Mouse (Mus musculus) kidney, embryonic 14.5 days (tissue): ENCODE data around the gene Cutc. TPM values are rescaled to one million over a fixed set of nuclear protein-coding genes. Genes with fewer than 3 reads are reported as not detected.

Experiments used
- ATAC-seq: fragments of 200-750 bp; cut with Nextera tagmentation; 2 replicates; pipeline ENCODE4 v1.8.0; 2017; ENCODE audit warnings: moderate number of reproducible peaks, mild to moderate bottlenecking, moderate TSS enrichment, moderate library complexity; ENCODE audit not compliant: low FRiP score, low TSS enrichment
- H3K27ac ChIP-seq: fragments of 300-500 bp; sonication (generic); 2 replicates; pipeline ENCODE4 v1.5.1; 2014; ENCODE audit warnings: low read depth, mild to moderate bottlenecking, low read length, moderate library complexity, mixed read lengths
- H3K27me3 ChIP-seq: fragments of 300-500 bp; sonication (generic); 2 replicates; pipeline ENCODE4 v1.6.1; 2014; ENCODE audit warnings: mild to moderate bottlenecking, low read length; ENCODE audit not compliant: control insufficient read depth, insufficient read depth
- H3K36me3 ChIP-seq: fragments of 300-500 bp; sonication (generic); 2 replicates; pipeline ENCODE4 v1.6.1; 2014; ENCODE audit warnings: low read length, mixed read lengths; ENCODE audit not compliant: control insufficient read depth, insufficient read depth
- H3K4me1 ChIP-seq: fragments of 300-500 bp; sonication (generic); 2 replicates; pipeline ENCODE4 v1.6.1; 2014; ENCODE audit warnings: low read length, mixed read lengths; ENCODE audit not compliant: control insufficient read depth, insufficient read depth
- H3K4me2 ChIP-seq: fragments of 300-500 bp; sonication (generic); replicated peaks from 2 replicates; pipeline ENCODE4 v1.6.1; 2014; ENCODE audit warnings: low read depth, mild to moderate bottlenecking, low read length
- H3K4me3 ChIP-seq: fragments of 300-500 bp; sonication (generic); 2 replicates; pipeline ENCODE4 v1.5.1; 2014; ENCODE audit warnings: mild to moderate bottlenecking, low read length
- H3K9ac ChIP-seq: fragments of 300-500 bp; sonication (generic); 2 replicates; pipeline ENCODE4 v1.6.1; 2014; ENCODE audit warnings: low read depth, mild to moderate bottlenecking, low read length, moderate library complexity
- H3K9me3 ChIP-seq: fragments of 300-500 bp; sonication (generic); 2 replicates; pipeline ENCODE4 v1.6.1; 2016; ENCODE audit warnings: low read length; ENCODE audit not compliant: control insufficient read depth
- WGBS: fragments of 180-500 bp; shearing (Covaris S2); extraction: QIAGEN DNeasy Blood & Tissue Kit; methylation state at CpG from one replicate; pipeline ENCODE4 v1.1.7; 2014; 5-methylcytosine and 5-hydroxymethylcytosine counted together
- polyA plus RNA-seq: library from polyadenylated mRNA; unstranded; fragments of >200 nt; fragmentation: Nextera tagmentation; extraction: Ambion mirVana; gene quantifications from 2 replicates; pipeline ENCODE4 v1.2.1, GENCODE M21; 2014

Cutc gene
- polyA plus RNA-seq, 1 experiment from 2014 or later = 15.3 TPM

GRCm38 (mm10) chr19:43797216-43797615 lies 44.4 kb downstream of the Cutc start:
- H3K4me1 ChIP-seq = no peaks in the 10 kb centered on the region
- H3K9ac ChIP-seq = no peak overlapping the region
- WGBS = 75% methylated on average over 5 of the region's 5 CpGs
- H3K4me3 ChIP-seq = no peak overlapping the region
- no peak overlapping the region for H3K4me2 ChIP-seq
- no peaks in the 10 kb centered on the region for H3K36me3 ChIP-seq
- no peaks in the 10 kb centered on the region for H3K9me3 ChIP-seq
- no peaks in the 10 kb centered on the region for H3K27me3 ChIP-seq
- ATAC-seq = no peak
- no peak overlapping the region for H3K27ac ChIP-seq

GRCm38 (mm10) chr19:43801427-43802051 lies 48.7 kb downstream of the Cutc start:
- no peak overlapping the region for H3K27ac ChIP-seq
- WGBS = 77% methylated on average over 9 of the region's 9 CpGs
- no peak for ATAC-seq
- H3K27me3 ChIP-seq = no peaks in the 10 kb centered on the region
- no peak overlapping the region for H3K4me2 ChIP-seq
- no peak overlapping the region for H3K4me3 ChIP-seq
- no peak overlapping the region for H3K9ac ChIP-seq
- no peaks in the 10 kb centered on the region for H3K4me1 ChIP-seq
- H3K36me3 ChIP-seq = no peaks in the 10 kb centered on the region
- H3K9me3 ChIP-seq = no peaks in the 10 kb centered on the region

- no peaks in the 10 kb centered on the region for H3K9me3 ChIP-seq
Measured at GRCm38 (mm10) chr19:43803866-43804265, 51.1 kb downstream of the Cutc start.

GRCm38 (mm10) chr19:43809331-43809730 lies 56.5 kb downstream of the Cutc start:
- Histone ChIP-seq H3K27me3 (no peaks in the 10 kb centered on the region), H3K9ac (no peak overlapping the region), H3K36me3 (no peaks in the 10 kb centered on the region), H3K4me1 (no peaks in the 10 kb centered on the region), H3K4me3 (no peak overlapping the region), H3K4me2 (no peak overlapping the region), H3K9me3 (no peaks in the 10 kb centered on the region), H3K27ac (no peak overlapping the region)
- ATAC-seq = no peak
- 26% methylated on average over 4 of the region's 4 CpGs for WGBS

More at GRCm38 (mm10) chr19:43803866-43804265, 51.1 kb downstream of the Cutc start:
- Histone ChIP-seq H3K9ac (no peak overlapping the region), H3K4me3 (no peak overlapping the region), H3K27me3 (no peaks in the 10 kb centered on the region), H3K36me3 (no peaks in the 10 kb centered on the region), H3K27ac (no peak overlapping the region), H3K4me2 (no peak overlapping the region), H3K4me1 (no peaks in the 10 kb centered on the region)
- 78% methylated on average over 10 of the region's 10 CpGs for WGBS
- ATAC-seq = no peak

GRCm38 (mm10) chr19:43811419-43811818 lies 58.6 kb downstream of the Cutc start:
- Histone ChIP-seq H3K4me3 (no peak overlapping the region), H3K27ac (no peak overlapping the region), H3K4me1 (no peaks in the 10 kb centered on the region), H3K9me3 (no peaks in the 10 kb centered on the region), H3K4me2 (no peak overlapping the region), H3K36me3 (no peaks in the 10 kb centered on the region), H3K9ac (no peak overlapping the region), H3K27me3 (no peaks in the 10 kb centered on the region)
- WGBS = 94% methylated on average over 4 of the region's 4 CpGs
- ATAC-seq = no peak

GRCm38 (mm10) chr19:43813315-43813714 lies 60.5 kb downstream of the Cutc start:
- no peaks in the 10 kb centered on the region for H3K36me3 ChIP-seq
- H3K9me3 ChIP-seq = no peaks in the 10 kb centered on the region
- no peaks in the 10 kb centered on the region for H3K4me1 ChIP-seq
- H3K27ac ChIP-seq = no peak overlapping the region
- no peak overlapping the region for H3K9ac ChIP-seq
- H3K4me3 ChIP-seq = no peak overlapping the region
- no peaks in the 10 kb centered on the region for H3K27me3 ChIP-seq
- ATAC-seq = no peak
- no peak overlapping the region for H3K4me2 ChIP-seq
- 90% methylated on average over 10 of the region's 10 CpGs for WGBS

- H3K4me3 ChIP-seq = no peak overlapping the region
- H3K9ac ChIP-seq = no peak overlapping the region
- WGBS = 68% methylated on average over 14 of the region's 14 CpGs
- no peak overlapping the region for H3K4me2 ChIP-seq
- H3K36me3 ChIP-seq = no peaks in the 10 kb centered on the region
- ATAC-seq = no peak
- no peaks in the 10 kb centered on the region for H3K27me3 ChIP-seq
- no peaks in the 10 kb centered on the region for H3K9me3 ChIP-seq
- H3K27ac ChIP-seq = no peak overlapping the region
- no peaks in the 10 kb centered on the region for H3K4me1 ChIP-seq
Measured at GRCm38 (mm10) chr19:43815661-43816414, 63.0 kb downstream of the Cutc start.

Other genes with a start within 250 kb of the Cutc start
- 38.0 and 43.4 TPM in 2 replicates for gene Got1, start 228.4 kb upstream of the Cutc start, polyA plus RNA-seq
- 0.14 TPM in 1 of 2 replicates, not detected in the other for gene Nkx2-3, start 140.7 kb upstream of the Cutc start, polyA plus RNA-seq
- 13.6 TPM in 2 replicates for gene Slc25a28, start 78.1 kb upstream of the Cutc start, polyA plus RNA-seq
- 15.7 and 16.1 TPM in 2 replicates for gene Entpd7, start 63.3 kb upstream of the Cutc start, polyA plus RNA-seq
- gene Cox15, start within 50 bp of the Cutc start, polyA plus RNA-seq = 5.7 and 10.5 TPM in 2 replicates
- gene Abcc2, start 29.2 kb downstream of the Cutc start, polyA plus RNA-seq = 0.94 and 1.7 TPM in 2 replicates
- 21.5 and 24.2 TPM in 2 replicates for gene Dnmbp, start 187.2 kb downstream of the Cutc start, polyA plus RNA-seq
- 20.3 and 32.3 TPM in 2 replicates for gene Cpn1, start 233.6 kb downstream of the Cutc start, polyA plus RNA-seq